Mouse (Mus musculus) ES-Bruce4 (cell line): ENCODE measurements around the gene Dhrs7. TPM values are rescaled to one million over a fixed set of nuclear protein-coding genes. Genes with fewer than 3 reads are reported as not detected.
"Not testable (repeated sequence)": the region's sequence is repeated elsewhere in the genome, so short reads cannot be mapped to it uniquely, and the experiment has no call there.

Experiments used
- H3K27ac ChIP-seq: 2 replicates; pipeline ENCODE4 v1.5.1; 2012; ENCODE audit warnings: low read length, inconsistent platforms; ENCODE audit not compliant: insufficient read depth
- H3K27me3 ChIP-seq: 2 replicates; pipeline ENCODE4 v1.6.1; 2012; ENCODE audit warnings: mild to moderate bottlenecking, low read length, inconsistent platforms; ENCODE audit not compliant: control insufficient read depth, poor library complexity, insufficient read depth, severe bottlenecking
- H3K36me3 ChIP-seq: 2 replicates; pipeline ENCODE4 v1.6.1; 2012; ENCODE audit warnings: inconsistent platforms, mild to moderate bottlenecking, low read length, moderate library complexity; ENCODE audit not compliant: control insufficient read depth, poor library complexity, insufficient read depth, severe bottlenecking
- H3K4me1 ChIP-seq: one replicate; pipeline ENCODE4 v1.8.1; 2011; ENCODE audit warnings: low read length; ENCODE audit not compliant: control insufficient read depth, insufficient read depth
- H3K4me3 ChIP-seq: 2 replicates; pipeline ENCODE4 v1.5.1; 2011; ENCODE audit warnings: low read depth, mild to moderate bottlenecking, low read length
- H3K9ac ChIP-seq: 2 replicates; pipeline ENCODE4 v1.6.1; 2012; ENCODE audit warnings: low read depth, mild to moderate bottlenecking, inconsistent platforms; ENCODE audit not compliant: poor library complexity, severe bottlenecking
- H3K9me3 ChIP-seq: replicated peaks from 2 replicates; pipeline ENCODE4 v1.6.1; 2012; ENCODE audit warnings: mild to moderate bottlenecking, low read length, inconsistent platforms; ENCODE audit not compliant: control insufficient read depth, poor library complexity, insufficient read depth, severe bottlenecking
- CTCF ChIP-seq: IDR thresholded peaks from one replicate; pipeline ENCODE4 v1.8.1; 2011; ENCODE audit warnings: low read depth, low read length
- EP300 ChIP-seq: IDR thresholded peaks from 2 replicates; pipeline ENCODE4 v1.6.1; 2011; ENCODE audit warnings: low read depth, low read length; ENCODE audit not compliant: insufficient read depth
- POLR2A ChIP-seq: IDR thresholded peaks from one replicate; pipeline ENCODE4 v1.8.1; 2011; ENCODE audit warnings: low read length; ENCODE audit not compliant: insufficient read depth
- polyA plus RNA-seq: library from polyadenylated mRNA; stranded (reverse); fragments of >200 nt; gene quantifications from 2 replicates; pipeline ENCODE4 v1.2.4, GENCODE M21; 2011; ENCODE audit warnings: low read depth; ENCODE audit not compliant: missing spikeins, insufficient read depth, insufficient read length

Dhrs7 gene
- polyA plus RNA-seq, 1 experiment: 42.7 TPM

- H3K9ac ChIP-seq: peak overlapping the region; percentile 36
- TF ChIP-seq POLR2A: no peak
- TF ChIP-seq CTCF: no peak
- no peak for TF ChIP-seq EP300
Measured at GRCm38 (mm10) chr12:72693895-72694294, 29.2 kb upstream of the Dhrs7 start.

GRCm38 (mm10) chr12:72688281-72688680 is 23.6 kb upstream of the Dhrs7 start:
- TF ChIP-seq EP300: peak; percentile 97
- not testable (repeated sequence) for H3K9me3 ChIP-seq
- peak overlapping the region; percentile 100 for H3K27ac ChIP-seq

More at GRCm38 (mm10) chr12:72693895-72694294, 29.2 kb upstream of the Dhrs7 start:
- Histone ChIP-seq H3K4me1 (peaks cover 2% of the 10 kb centered on the region), H3K27me3 (no peaks in the 10 kb centered on the region), H3K36me3 (no peaks in the 10 kb centered on the region), H3K9me3 (no peaks in the 10 kb centered on the region), H3K4me3 (no peak overlapping the region), H3K27ac (peak overlapping the region; percentile 20; the same call in 1 of the 2 replicates)

GRCm38 (mm10) chr12:72687741-72688140 is 23.0 kb upstream of the Dhrs7 start:
- Histone ChIP-seq H3K4me3 (0 out of 2 replicates have a peak overlapping the region, but pooled peaks have one; percentile 4), H3K27ac (peak overlapping the region; percentile 100), H3K9ac (peak overlapping the region; percentile 66; the same call in 1 of the 2 replicates)
- H3K4me1 ChIP-seq, H3K27me3 ChIP-seq, H3K9me3 ChIP-seq, H3K36me3 ChIP-seq: not testable (repeated sequence)
- TF ChIP-seq EP300: peak; percentile 99

More at GRCm38 (mm10) chr12:72688281-72688680, 23.6 kb upstream of the Dhrs7 start:
- H3K4me1 ChIP-seq, H3K4me3 ChIP-seq, H3K27me3 ChIP-seq, H3K36me3 ChIP-seq: not testable (repeated sequence)
- H3K9ac ChIP-seq: peak overlapping the region; percentile 59

- not testable (repeated sequence) for H3K4me1 ChIP-seq, H3K27me3 ChIP-seq, H3K36me3 ChIP-seq, H3K4me3 ChIP-seq
- Histone ChIP-seq H3K9ac (peak overlapping the region; percentile 48), H3K27ac (peak overlapping the region; percentile 85), H3K9me3 (peaks cover 18% of the 10 kb centered on the region)
Measured at GRCm38 (mm10) chr12:72686566-72686965, 21.9 kb upstream of the Dhrs7 start.

GRCm38 (mm10) chr12:72683612-72684011 is 18.9 kb upstream of the Dhrs7 start:
- Histone ChIP-seq H3K9ac (no peak overlapping the region), H3K27me3 (no peaks in the 10 kb centered on the region), H3K36me3 (no peaks in the 10 kb centered on the region), H3K27ac (peak overlapping the region; percentile 49; the same call in 1 of the 2 replicates), H3K9me3 (peaks cover 19% of the 10 kb centered on the region), H3K4me1 (no peaks in the 10 kb centered on the region), H3K4me3 (no peak overlapping the region)
- no peak for TF ChIP-seq CTCF
- no peak for TF ChIP-seq EP300
- no peak for TF ChIP-seq POLR2A

GRCm38 (mm10) chr12:72682511-72683282 is 18.0 kb upstream of the Dhrs7 start:
- H3K36me3 ChIP-seq: no peaks in the 10 kb centered on the region
- H3K4me1 ChIP-seq: no peaks in the 10 kb centered on the region
- peak overlapping the region; percentile 77 for H3K27ac ChIP-seq
- H3K27me3 ChIP-seq: no peaks in the 10 kb centered on the region
- TF ChIP-seq EP300 (no peak), CTCF (no peak), POLR2A (no peak)
- peaks cover 19% of the 10 kb centered on the region for H3K9me3 ChIP-seq
- H3K9ac ChIP-seq: no peak overlapping the region
- H3K4me3 ChIP-seq: no peak overlapping the region
